Mouse (Mus musculus) CH12.LX (cell line): ENCODE data around the gene 3110082J24Rik.

Source experiments
- CHD1 ChIP-seq: IDR thresholded peaks from 2 replicates; pipeline ENCODE4 v1.6.1; 2012; ENCODE audit warnings: low read depth, low read length, improper control_type of control experiment, inconsistent platforms
- CTCF ChIP-seq, 2 experiments: IDR thresholded peaks in 1 of 2; conservative IDR thresholded peaks in 1 of 2; 2 replicates each; pipeline ENCODE4 v1.5.1; 2011 to 2012; ENCODE audit warnings: low read depth in 2 of 2, low read length in 2 of 2, improper control_type of control experiment in 1 of 2, inconsistent platforms in 1 of 2, mild to moderate bottlenecking in 1 of 2, moderate library complexity in 1 of 2
- E2F4 ChIP-seq: IDR thresholded peaks from 2 replicates; pipeline ENCODE4 v1.6.1; 2011; ENCODE audit warnings: low read depth, low read length, improper control_type of control experiment; ENCODE audit not compliant: insufficient replicate concordance
- EP300 ChIP-seq: IDR thresholded peaks from 2 replicates; pipeline ENCODE4 v1.6.1; 2011; ENCODE audit warnings: low read length, improper control_type of control experiment
- GABPA ChIP-seq: IDR thresholded peaks from 2 replicates; pipeline ENCODE4 v1.6.1; 2012; ENCODE audit warnings: low read depth, low read length, improper control_type of control experiment, inconsistent platforms; ENCODE audit not compliant: insufficient replicate concordance
- MAFK ChIP-seq: IDR thresholded peaks from 2 replicates; pipeline ENCODE4 v1.6.1; 2011; ENCODE audit warnings: low read length, improper control_type of control experiment; ENCODE audit not compliant: insufficient replicate concordance
- NELFE ChIP-seq: IDR thresholded peaks from 2 replicates; pipeline ENCODE4 v1.6.1; 2011; ENCODE audit warnings: low read depth, low read length, improper control_type of control experiment
- NRF1 ChIP-seq: IDR thresholded peaks from 2 replicates; pipeline ENCODE4 v1.6.1; 2014; ENCODE audit warnings: low read depth, mild to moderate bottlenecking, inconsistent platforms, low read length, improper control_type of control experiment, moderate library complexity
- POLR2A ChIP-seq: IDR thresholded peaks from 2 replicates; pipeline ENCODE4 v1.6.1; 2011; ENCODE audit warnings: low read depth, mild to moderate bottlenecking, improper control_type of control experiment, low read length
- ZC3H11A ChIP-seq: IDR thresholded peaks from 2 replicates; pipeline ENCODE4 v1.6.1; 2012; ENCODE audit warnings: low read depth, mild to moderate bottlenecking, inconsistent platforms, low read length, improper control_type of control experiment
- ZMIZ1 ChIP-seq: IDR thresholded peaks from 2 replicates; pipeline ENCODE4 v1.6.1; 2012; ENCODE audit warnings: low read depth, mild to moderate bottlenecking, inconsistent platforms, low read length, improper control_type of control experiment
- ZNF384 ChIP-seq: IDR thresholded peaks from 2 replicates; pipeline ENCODE4 v1.6.1; 2012; ENCODE audit warnings: low read depth, low read length, improper control_type of control experiment, inconsistent platforms

DNA sequence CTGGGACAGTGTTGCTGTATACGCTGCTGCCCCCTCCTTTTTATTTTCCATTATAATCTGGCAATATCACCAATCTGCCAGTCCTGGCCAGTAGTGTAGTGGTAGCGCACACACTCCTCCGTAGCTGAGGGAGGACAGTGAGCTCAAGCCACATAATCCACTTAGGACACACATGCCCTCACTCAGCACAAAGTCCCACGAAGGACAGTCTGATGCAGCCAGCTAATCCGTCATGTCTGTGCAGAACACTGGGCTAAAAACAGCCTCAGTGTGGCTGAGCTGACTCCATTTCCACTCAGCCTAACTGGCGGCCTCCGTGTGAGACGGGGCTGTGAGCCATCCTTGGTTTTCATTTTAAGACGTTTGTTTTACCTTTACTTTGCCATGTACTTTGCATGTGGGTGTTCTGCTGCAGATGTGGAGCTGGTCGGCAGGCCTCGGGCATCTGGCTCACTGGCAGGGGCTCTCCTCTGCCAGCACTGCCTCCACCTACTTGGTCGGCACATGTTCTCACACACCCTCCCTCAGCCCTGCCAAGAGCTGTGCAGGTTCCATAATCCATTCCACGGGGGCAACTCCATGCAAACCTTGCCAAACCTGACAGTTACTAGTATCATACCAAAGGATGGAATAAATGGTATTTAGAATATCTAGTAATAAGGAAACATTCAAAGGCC is 22.2 kb upstream of the 3110082J24Rik start:
- TF ChIP-seq ZNF384 (no peak), EP300 (no peak), CTCF (conservative IDR thresholded peaks at IDR 0.05 in 1 of 2, IDR thresholded peaks at IDR 0.05 in 1 of 2; ENCODE audit: low read depth in 2 of 2, low read length in 2 of 2) (no peak), E2F4 (no peak), NELFE (no peak), MAFK (no peak), POLR2A (no peak), ZMIZ1 (no peak), CHD1 (no peak), GABPA (no peak), ZC3H11A (no peak), NRF1 (no peak)
